Mouse (Mus musculus) brain, embryonic 14.5 days (tissue): ENCODE measurements at regions not wholly inside any gene's neighbourhood (a gene's known extent, or its start where the extent isn't known, plus 50 kb on each side); places are given as distances from the start of the nearest gene placed in this dataset.

Source experiments
- DNase-seq: peaks from one replicate; pipeline ENCODE4 v3.0.0-alpha.2; 2011; ENCODE audit warnings: low read depth
- CTCF ChIP-seq: fragments of 200-500 bp; IDR thresholded peaks from 2 replicates; pipeline ENCODE4 v1.5.1; 2012; ENCODE audit warnings: inconsistent platforms, mild to moderate bottlenecking, moderate library complexity, borderline replicate concordance; ENCODE audit not compliant: insufficient read depth, insufficient read length; ENCODE audit errors: extremely low read depth
- POLR2A ChIP-seq: fragments of 200-500 bp; IDR thresholded peaks from 2 replicates; pipeline ENCODE4 v1.6.1; 2012; ENCODE audit warnings: mild to moderate bottlenecking, inconsistent platforms, borderline replicate concordance; ENCODE audit not compliant: poor library complexity, insufficient read depth, insufficient read length, severe bottlenecking; ENCODE audit errors: extremely low read depth

- TF ChIP-seq CTCF: no peak
- TF ChIP-seq POLR2A: no peak
- DNase-seq: no peak
These were observed 75.0 kb downstream of the Nat3 start for GRCm38 (mm10) chr8:67598687-67599086.

- TF ChIP-seq CTCF (no peak), POLR2A (no peak)
- DNase-seq: no peak
These were observed 98.6 kb downstream of the Nat3 start for GRCm38 (mm10) chr8:67622213-67622612.

- no peak for TF ChIP-seq CTCF
- no peak for TF ChIP-seq POLR2A
- DNase-seq: peak; percentile 8
These were observed 108.0 kb downstream of the Nat3 start for GRCm38 (mm10) chr8:67631691-67632090.

GRCm38 (mm10) chr8:67632290-67632689, 108.6 kb downstream of the Nat3 start:
- TF ChIP-seq POLR2A (no peak), CTCF (no peak)
- no peak for DNase-seq
